ENCODE assay signal across 11 mouse cellular contexts in genomic region chr8:70701982-70702841, GRCm38 (mm10). TPM values are rescaled to one million over a fixed set of nuclear protein-coding genes. Genes with fewer than 3 reads are reported as not detected.
DNase-seq lines count a peak whose midpoint lies in the region; ATAC-seq and TF ChIP-seq lines count a peak whose summit lies in the region.
"Had no signal": no experiment of that assay in that cellular context is flagged by ENCODE, and none has a peak within 500 bp of the region (broad histone marks: within the 10 kb centered on the region; RNA-seq: fewer than 3 reads in every experiment).

No protein-coding gene starts in this region.

- no peaks in the 10 kb centered on the region for H3K9me3 ChIP-seq in kidney, embryonic 16.5 days (ENCODE audit: low read length)
- no peaks in the 10 kb centered on the region for H3K9me3 ChIP-seq in embryonic facial prominence, embryonic 12.5 days
- no peaks in the 10 kb centered on the region for H3K9me3 ChIP-seq in hindbrain, embryonic 12.5 days (replicated peaks)

- no peak for TF ChIP-seq POLR2A in myocyte (IDR thresholded peaks at IDR 0.05; ENCODE audit: insufficient read length, low read depth)

- H3K4me1 ChIP-seq in kidney, embryonic 16.5 days (ENCODE audit: insufficient read depth, low read length): peaks cover 29% of the 10 kb centered on the region
- peaks cover 28% of the 10 kb centered on the region for H3K4me1 ChIP-seq in embryonic facial prominence, embryonic 12.5 days
- peaks cover 37% of the 10 kb centered on the region for H3K4me1 ChIP-seq in hindbrain, embryonic 12.5 days

- peaks cover 20% of the 10 kb centered on the region for H3K79me2 ChIP-seq in myocyte (ENCODE audit: control insufficient read depth, insufficient read depth)

- peak overlapping the region; percentile 70 for H3K4me2 ChIP-seq in kidney, embryonic 16.5 days (replicated peaks; ENCODE audit: low read depth, low read length)
- H3K4me2 ChIP-seq in embryonic facial prominence, embryonic 12.5 days (replicated peaks): peak overlapping the region; percentile 68; the same call in 1 of the 2 replicates
- peak overlapping the region; percentile 68 for H3K4me2 ChIP-seq in hindbrain, embryonic 12.5 days (replicated peaks)
- H3K4me2 ChIP-seq in myocyte (ENCODE audit: low read depth): peak overlapping the region; percentile 89

- WGBS in kidney, embryonic 16.5 days: 69% methylated on average over 2 of the region's 2 CpGs
- WGBS in embryonic facial prominence, embryonic 12.5 days: 96% methylated on average over 2 of the region's 2 CpGs
- WGBS in hindbrain, embryonic 12.5 days: 81% methylated on average over 2 of the region's 2 CpGs

- no peak overlapping the region; the same call in 1 of the 2 replicates for H3K27ac ChIP-seq in kidney, embryonic 16.5 days (ENCODE audit: low read length)
- no peak overlapping the region for H3K27ac ChIP-seq in embryonic facial prominence, embryonic 12.5 days
- no peak overlapping the region for H3K27ac ChIP-seq in hindbrain, embryonic 12.5 days

- H3K27me3 ChIP-seq in kidney, embryonic 16.5 days (ENCODE audit: insufficient read depth, low read length): no peaks in the 10 kb centered on the region
- no peaks in the 10 kb centered on the region for H3K27me3 ChIP-seq in embryonic facial prominence, embryonic 12.5 days
- H3K27me3 ChIP-seq in hindbrain, embryonic 12.5 days: no peaks in the 10 kb centered on the region
- no peaks in the 10 kb centered on the region for H3K27me3 ChIP-seq in myocyte (ENCODE audit: control insufficient read depth, insufficient read depth, insufficient read length)

- no peak for DNase-seq in kidney, adult 18-20 months
- DNase-seq in urinary bladder, postnatal 4 days (ENCODE audit: low spot score in 2 of 2): no peak
- no peak for DNase-seq in gastrocnemius, postnatal 4 days (ENCODE audit: low spot score in 2 of 2)
- no peak for DNase-seq in layer of hippocampus, postnatal 36 days
- DNase-seq: kidney, postnatal 10 days had no signal

- peak overlapping the region; percentile 90; the same call in 1 of the 2 replicates for H3K4me3 ChIP-seq in kidney, embryonic 16.5 days (ENCODE audit: low read length)
- no peak overlapping the region for H3K4me3 ChIP-seq in embryonic facial prominence, embryonic 12.5 days
- no peak overlapping the region for H3K4me3 ChIP-seq in hindbrain, embryonic 12.5 days
- peak overlapping the region; percentile 94 for H3K4me3 ChIP-seq in myocyte

- H3K36me3 ChIP-seq in kidney, embryonic 16.5 days (ENCODE audit: insufficient read depth, low read length): peaks cover 23% of the 10 kb centered on the region; the same call in 1 of the 2 replicates
- H3K36me3 ChIP-seq in embryonic facial prominence, embryonic 12.5 days: peaks cover 9% of the 10 kb centered on the region; the same call in 1 of the 2 replicates
- peaks cover 18% of the 10 kb centered on the region for H3K36me3 ChIP-seq in hindbrain, embryonic 12.5 days
- no peaks in the 10 kb centered on the region for H3K36me3 ChIP-seq in myocyte (ENCODE audit: control insufficient read depth, insufficient read depth)

- no peak for ATAC-seq in kidney, embryonic 16.5 days (ENCODE audit: low FRiP score, low TSS enrichment)
- ATAC-seq in embryonic facial prominence, embryonic 12.5 days (ENCODE audit: insufficient number of reproducible peaks, insufficient read depth, low FRiP score, low TSS enrichment): no peak
- no peak for ATAC-seq in hindbrain, embryonic 12.5 days (ENCODE audit: low FRiP score)

- H3ac ChIP-seq in myocyte (ENCODE audit: control insufficient read depth, insufficient read length): no peak overlapping the region

- no peak overlapping the region for H3K9ac ChIP-seq in kidney, embryonic 16.5 days (replicated peaks; ENCODE audit: low read length)
- H3K9ac ChIP-seq in embryonic facial prominence, embryonic 12.5 days: no peak overlapping the region
- H3K9ac ChIP-seq in hindbrain, embryonic 12.5 days: no peak overlapping the region

TF ChIP-seq in myocyte, 11 proteins besides CTCF, POLR2A, EP300 and RAD21:
- TF ChIP-seq USF1 (IDR thresholded peaks at IDR 0.05; ENCODE audit: low read depth) (peak; percentile 56), POLR2AphosphoS2 (IDR thresholded peaks at IDR 0.05; ENCODE audit: insufficient read length, low read depth) (peak; percentile 28), TCF12 (IDR thresholded peaks at IDR 0.05; ENCODE audit: insufficient read depth, poor library complexity, severe bottlenecking) (no peak), MYOD1 (IDR thresholded peaks at IDR 0.05; ENCODE audit: control insufficient read depth in 1 of 3, insufficient read length in 2 of 3, low read depth in 2 of 3) (no peak)

RNA-seq across cellular contexts. Expression of gene Iqcn, which starts 1.0 kb away (rescaled TPM):
- polyA plus RNA-seq in kidney, embryonic 16.5 days (2015; fragmentation: Nextera tagmentation; extraction: Ambion mirVana): 0.04 and 0.06 TPM in 2 replicates
- not detected in 2 replicates for polyA plus RNA-seq in embryonic facial prominence, embryonic 12.5 days (2016; fragmentation: Nextera tagmentation; extraction: Ambion mirVana)
- polyA plus RNA-seq in hindbrain, embryonic 12.5 days (2016; fragmentation: Nextera tagmentation; extraction: Ambion mirVana): 0.05 TPM in 1 of 2 replicates, not detected in the other
- 0.02 TPM for polyA plus RNA-seq in myocyte (2012; fragmentation: generic; extraction: Trizol)
- total RNA-seq in gastrocnemius, postnatal 4 days (2021): not detected
- under 1 TPM; 0.08 to 0.10 TPM for total RNA-seq in layer of hippocampus, postnatal 36 days (2021)

RNA-seq across cellular contexts. Expression of gene Jund, which starts 3.5 kb away (rescaled TPM):
- polyA plus RNA-seq in kidney, embryonic 16.5 days (2015; fragmentation: Nextera tagmentation; extraction: Ambion mirVana): 42.1 and 47.4 TPM in 2 replicates
- 142 and 150 TPM in 2 replicates for polyA plus RNA-seq in embryonic facial prominence, embryonic 12.5 days (2016; fragmentation: Nextera tagmentation; extraction: Ambion mirVana)
- polyA plus RNA-seq in hindbrain, embryonic 12.5 days (2016; fragmentation: Nextera tagmentation; extraction: Ambion mirVana): 186 and 217 TPM in 2 replicates
- 246 TPM for polyA plus RNA-seq in myocyte (2012; fragmentation: generic; extraction: Trizol)
- total RNA-seq in gastrocnemius, postnatal 4 days (2021): 100 to 1,000 TPM; 201 to 228 TPM
- total RNA-seq in layer of hippocampus, postnatal 36 days (2021): 100 to 1,000 TPM; 157 to 183 TPM

RNA-seq across cellular contexts. Expression of gene Gm3336, which starts 16.1 kb away (rescaled TPM):
- polyA plus RNA-seq in kidney, embryonic 16.5 days (2015; fragmentation: Nextera tagmentation; extraction: Ambion mirVana): 0.52 and 0.76 TPM in 2 replicates
- polyA plus RNA-seq in embryonic facial prominence, embryonic 12.5 days (2016; fragmentation: Nextera tagmentation; extraction: Ambion mirVana): not detected in 2 replicates
- not detected in 2 replicates for polyA plus RNA-seq in hindbrain, embryonic 12.5 days (2016; fragmentation: Nextera tagmentation; extraction: Ambion mirVana)
- polyA plus RNA-seq in myocyte (2012; fragmentation: generic; extraction: Trizol): 0.23 TPM
- total RNA-seq in gastrocnemius, postnatal 4 days (2021): not detected
- not detected for total RNA-seq in layer of hippocampus, postnatal 36 days (2021)
- total RNA-seq: neutrophil, adult 5-6 weeks had no signal
- polyA plus RNA-seq: cortical plate, adult 2 months had no signal

RNA-seq across cellular contexts. Expression of gene Pde4c, which starts 21.3 kb away (rescaled TPM):
- polyA plus RNA-seq in kidney, embryonic 16.5 days (2015; fragmentation: Nextera tagmentation; extraction: Ambion mirVana): 8.8 and 11.6 TPM in 2 replicates
- 0.17 and 0.29 TPM in 2 replicates for polyA plus RNA-seq in embryonic facial prominence, embryonic 12.5 days (2016; fragmentation: Nextera tagmentation; extraction: Ambion mirVana)
- 0.26 and 0.39 TPM in 2 replicates for polyA plus RNA-seq in hindbrain, embryonic 12.5 days (2016; fragmentation: Nextera tagmentation; extraction: Ambion mirVana)
- polyA plus RNA-seq in myocyte (2012; fragmentation: generic; extraction: Trizol): 0.10 TPM
- total RNA-seq in gastrocnemius, postnatal 4 days (2021): 1 to 10 TPM; 1.4 to 1.5 TPM
- total RNA-seq in layer of hippocampus, postnatal 36 days (2021): 1 to 10 TPM; 1.5 to 2.4 TPM

RNA-seq across cellular contexts. Expression of gene Lsm4, which starts 29.2 kb away (rescaled TPM):
- polyA plus RNA-seq in kidney, embryonic 16.5 days (2015; fragmentation: Nextera tagmentation; extraction: Ambion mirVana): 272 and 281 TPM in 2 replicates
- 303 and 326 TPM in 2 replicates for polyA plus RNA-seq in embryonic facial prominence, embryonic 12.5 days (2016; fragmentation: Nextera tagmentation; extraction: Ambion mirVana)
- polyA plus RNA-seq in hindbrain, embryonic 12.5 days (2016; fragmentation: Nextera tagmentation; extraction: Ambion mirVana): 227 and 231 TPM in 2 replicates
- 178 TPM for polyA plus RNA-seq in myocyte (2012; fragmentation: generic; extraction: Trizol)
- 10 to 100 TPM; 70.1 to 84.7 TPM for total RNA-seq in gastrocnemius, postnatal 4 days (2021)
- 10 to 100 TPM; 60.3 to 68.5 TPM for total RNA-seq in layer of hippocampus, postnatal 36 days (2021)

Comparison
In these comparisons a context has a peak if more than half of its experiments do, and no peak if none do; other contexts are left out.
1. H3K4me3 ChIP-seq: peak in kidney, embryonic 16.5 days (single experiment) and myocyte (single experiment); none in embryonic facial prominence, embryonic 12.5 days (single experiment) and hindbrain, embryonic 12.5 days (single experiment).
2. Peak in every context shown above with its lines, with median percentiles within 50 percentile points of each other: H3K4me2 ChIP-seq.